Mouse (Mus musculus): Measurements from ENCODE around the gene Bcr. TPM values are rescaled to one million over a fixed set of nuclear protein-coding genes. Genes with fewer than 3 reads are reported as not detected.
A peak's percentile ranks its signal among the peaks of the same experiment; 100 is the strongest.

The Bcr gene
- polyA plus RNA-seq, 1 experiment from 2014 or later, result 9.1 TPM

- Histone ChIP-seq H3K27ac (replicated peaks) (peak overlapping the region; percentile 40), H3K9me3 (no peaks in the 10 kb centered on the region), H3K36me3 (replicated peaks) (peaks cover 10% of the 10 kb centered on the region), H3K4me1 (peaks cover 75% of the 10 kb centered on the region), H3K27me3 (replicated peaks; ENCODE audit: low read depth, poor library complexity, severe bottlenecking) (peaks cover 21% of the 10 kb centered on the region), H3K4me3 (peak overlapping the region; percentile 88)
- WGBS, result under 1% methylated on average over 11 of the region's 11 CpGs
- peak; percentile 72 for DNase-seq (ENCODE audit: low spot score)
Observed at GRCm38 (mm10) chr10:75059396-75059795, 996 bp upstream of the Bcr start.

GRCm38 (mm10) chr10:75060843-75061235 is 447 bp downstream of the Bcr start:
- H3K9me3 ChIP-seq, result no peaks in the 10 kb centered on the region
- H3K4me1 ChIP-seq, result peaks cover 80% of the 10 kb centered on the region
- peaks cover 25% of the 10 kb centered on the region for H3K36me3 ChIP-seq (replicated peaks)
- peak; percentile 64 for DNase-seq (ENCODE audit: low spot score)
- WGBS, result under 1% methylated on average over 47 of the region's 48 CpGs
- H3K27ac ChIP-seq (replicated peaks), result peak overlapping the region; percentile 90
- H3K4me3 ChIP-seq, result peak overlapping the region; percentile 88
- H3K27me3 ChIP-seq (replicated peaks; ENCODE audit: low read depth, poor library complexity, severe bottlenecking), result peaks cover 21% of the 10 kb centered on the region

- Histone ChIP-seq H3K4me3 (peak overlapping the region; percentile 88), H3K4me1 (peaks cover 76% of the 10 kb centered on the region), H3K27ac (replicated peaks) (peak overlapping the region; percentile 90), H3K27me3 (replicated peaks; ENCODE audit: low read depth, poor library complexity, severe bottlenecking) (peaks cover 21% of the 10 kb centered on the region), H3K36me3 (replicated peaks) (peaks cover 31% of the 10 kb centered on the region), H3K9me3 (no peaks in the 10 kb centered on the region)
- 2% methylated on average over 71 of the region's 71 CpGs for WGBS
- DNase-seq (ENCODE audit: low spot score), result peak; percentile 51
Observed at GRCm38 (mm10) chr10:75061341-75062188, 1.2 kb downstream of the Bcr start.

- no peak for DNase-seq (ENCODE audit: low spot score)
- WGBS, result 20% methylated on average over 6 of the region's 6 CpGs
- H3K36me3 ChIP-seq (replicated peaks), result peaks cover 34% of the 10 kb centered on the region
- no peaks in the 10 kb centered on the region for H3K9me3 ChIP-seq
- H3K4me1 ChIP-seq, result peaks cover 76% of the 10 kb centered on the region
- peak overlapping the region; percentile 88 for H3K4me3 ChIP-seq
- peaks cover 20% of the 10 kb centered on the region for H3K27me3 ChIP-seq (replicated peaks; ENCODE audit: low read depth, poor library complexity, severe bottlenecking)
- no peak overlapping the region for H3K27ac ChIP-seq (replicated peaks)
Observed at GRCm38 (mm10) chr10:75062189-75062561, 1.8 kb downstream of the Bcr start.

- Histone ChIP-seq H3K27ac (replicated peaks) (no peak overlapping the region), H3K9me3 (no peaks in the 10 kb centered on the region), H3K36me3 (replicated peaks) (peaks cover 38% of the 10 kb centered on the region), H3K27me3 (replicated peaks; ENCODE audit: low read depth, poor library complexity, severe bottlenecking) (peaks cover 16% of the 10 kb centered on the region), H3K4me3 (peak overlapping the region; percentile 88), H3K4me1 (peaks cover 80% of the 10 kb centered on the region)
- 44% methylated on average over 6 of the region's 6 CpGs for WGBS
- peak; percentile 33 for DNase-seq (ENCODE audit: low spot score)
Observed at GRCm38 (mm10) chr10:75062621-75063020, 2.2 kb downstream of the Bcr start.

DNA sequence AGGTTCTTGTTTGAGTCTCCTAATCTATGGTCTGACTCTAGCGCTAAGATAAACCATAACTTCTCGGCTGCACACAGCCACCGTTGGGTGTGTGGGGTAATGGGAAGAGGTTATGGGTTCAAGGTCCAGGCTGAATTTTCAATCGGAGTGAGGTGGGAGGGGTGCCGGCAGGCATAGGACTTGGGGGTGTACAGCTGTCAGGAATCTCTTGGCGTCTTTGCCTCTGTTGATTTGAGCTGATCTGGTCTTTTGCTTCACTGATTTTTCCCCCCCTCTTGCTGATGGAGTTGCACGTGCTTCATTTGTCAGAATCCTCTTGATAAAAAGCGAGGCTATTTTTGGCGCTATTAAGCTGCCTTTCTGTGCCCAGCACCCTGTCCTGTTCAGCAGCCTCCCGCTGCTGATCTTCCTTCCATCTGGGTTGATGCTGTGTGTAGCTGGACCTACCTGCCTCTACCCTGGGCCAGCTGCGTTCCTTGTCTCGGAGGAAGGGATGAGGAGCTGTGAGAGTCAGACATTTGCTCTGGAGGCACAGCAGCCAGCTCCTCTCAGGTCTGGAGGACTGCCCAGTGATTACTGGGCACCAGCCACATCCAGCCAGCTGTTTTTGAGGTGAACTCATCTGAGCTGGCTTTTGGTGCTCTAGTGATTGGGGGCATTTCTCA is 3.0 kb downstream of the Bcr start:
- no peaks in the 10 kb centered on the region for H3K9me3 ChIP-seq

DNA sequence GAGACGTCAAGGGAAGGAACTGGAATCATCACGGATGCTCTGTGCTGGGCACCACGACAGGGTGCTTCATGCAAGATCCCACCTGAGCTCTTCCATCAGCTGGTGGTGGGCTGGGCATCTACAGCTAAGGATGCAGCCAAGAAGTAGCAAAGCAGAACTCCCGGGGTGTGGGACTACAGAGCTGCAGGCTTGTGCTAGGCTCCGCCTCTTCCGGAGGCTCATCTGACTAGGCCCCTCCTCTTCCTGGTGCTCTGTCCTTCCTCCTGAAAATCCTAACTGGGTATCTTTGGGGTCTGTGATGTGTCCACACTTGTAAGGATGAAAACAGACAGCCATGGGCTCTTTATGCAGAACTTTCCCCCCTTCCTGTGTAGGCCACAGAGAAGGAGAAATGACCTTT is 5.3 kb downstream of the Bcr start:
- H3K4me3 ChIP-seq, result no peak overlapping the region
- no peak for DNase-seq (ENCODE audit: low spot score)
- peaks cover 75% of the 10 kb centered on the region for H3K4me1 ChIP-seq
- 84% methylated on average over 6 of the region's 6 CpGs for WGBS
- H3K36me3 ChIP-seq (replicated peaks), result peaks cover 38% of the 10 kb centered on the region
- no peak overlapping the region for H3K27ac ChIP-seq (replicated peaks)
- H3K27me3 ChIP-seq (replicated peaks; ENCODE audit: low read depth, poor library complexity, severe bottlenecking), result peaks cover 14% of the 10 kb centered on the region
- no peaks in the 10 kb centered on the region for H3K9me3 ChIP-seq

More for the DNA sequence above, 3.0 kb downstream of the Bcr start:
- Histone ChIP-seq H3K36me3 (replicated peaks) (peaks cover 38% of the 10 kb centered on the region), H3K27me3 (replicated peaks; ENCODE audit: low read depth, poor library complexity, severe bottlenecking) (peaks cover 14% of the 10 kb centered on the region), H3K4me1 (peaks cover 83% of the 10 kb centered on the region), H3K27ac (replicated peaks) (no peak overlapping the region), H3K4me3 (peak overlapping the region; percentile 88)
- DNase-seq (ENCODE audit: low spot score), result no peak
- WGBS, result 83% methylated on average over 12 of the region's 12 CpGs

DNA sequence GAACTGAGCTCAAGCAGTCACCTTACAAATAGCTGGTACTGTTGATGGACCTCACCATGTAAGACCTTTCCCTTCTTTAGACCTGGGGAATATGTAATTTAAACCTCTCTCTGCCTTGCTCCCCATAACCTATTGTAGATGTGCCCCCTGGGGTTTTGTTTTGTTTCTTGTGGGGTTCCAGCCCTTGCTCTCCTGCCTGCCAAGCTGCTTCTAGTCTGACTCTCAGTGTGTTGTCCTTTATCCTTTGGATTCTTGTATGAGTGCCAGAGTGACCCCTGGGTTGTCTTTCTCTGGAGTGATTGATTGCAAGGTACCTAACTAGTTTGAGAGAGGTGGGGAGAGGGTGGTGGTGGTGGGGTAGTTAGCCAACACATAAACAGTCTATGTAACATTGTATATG is 7.1 kb downstream of the Bcr start:
- Histone ChIP-seq H3K27me3 (replicated peaks; ENCODE audit: low read depth, poor library complexity, severe bottlenecking) (peaks cover 2% of the 10 kb centered on the region; the same call in 1 of the 2 replicates), H3K9me3 (no peaks in the 10 kb centered on the region), H3K36me3 (replicated peaks) (peaks cover 51% of the 10 kb centered on the region), H3K4me3 (no peak overlapping the region), H3K27ac (replicated peaks) (no peak overlapping the region), H3K4me1 (peaks cover 59% of the 10 kb centered on the region)
- DNase-seq (ENCODE audit: low spot score), result no peak

DNA sequence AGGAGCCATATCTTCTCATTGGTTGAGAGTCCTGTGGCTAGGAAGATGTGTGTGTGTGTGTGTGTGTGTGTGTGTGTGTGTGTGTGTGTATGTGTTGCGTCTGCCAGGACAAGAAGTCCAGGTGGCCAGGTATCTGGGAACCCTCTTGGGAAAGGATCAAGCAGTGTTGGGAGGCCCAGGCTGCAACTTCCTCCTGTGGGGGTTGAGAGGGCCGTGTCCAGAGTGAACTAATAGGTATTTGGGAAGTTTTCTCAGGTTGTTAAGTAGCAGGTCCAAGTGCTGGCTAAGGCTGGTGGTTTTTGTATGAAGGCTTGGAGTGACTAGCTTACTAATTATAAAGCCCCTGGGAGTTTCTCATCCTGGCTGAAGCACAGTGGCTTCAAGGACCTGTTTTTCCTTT is 7.7 kb downstream of the Bcr start:
- Histone ChIP-seq H3K27ac (replicated peaks) (no peak overlapping the region), H3K4me3 (no peak overlapping the region), H3K9me3 (no peaks in the 10 kb centered on the region), H3K36me3 (replicated peaks) (peaks cover 57% of the 10 kb centered on the region), H3K4me1 (peaks cover 52% of the 10 kb centered on the region), H3K27me3 (replicated peaks; ENCODE audit: low read depth, poor library complexity, severe bottlenecking) (no peaks in the 10 kb centered on the region)
- no peak for DNase-seq (ENCODE audit: low spot score)
- 56% methylated on average over 2 of the region's 2 CpGs for WGBS

- no peak for DNase-seq (ENCODE audit: low spot score)
- Histone ChIP-seq H3K4me3 (no peak overlapping the region), H3K36me3 (replicated peaks) (peaks cover 60% of the 10 kb centered on the region), H3K9me3 (no peaks in the 10 kb centered on the region), H3K27ac (replicated peaks) (no peak overlapping the region), H3K27me3 (replicated peaks; ENCODE audit: low read depth, poor library complexity, severe bottlenecking) (no peaks in the 10 kb centered on the region), H3K4me1 (peaks cover 45% of the 10 kb centered on the region)
- 66% methylated on average over 12 of the region's 12 CpGs for WGBS
Observed at GRCm38 (mm10) chr10:75068624-75069328, 8.4 kb downstream of the Bcr start.

GRCm38 (mm10) chr10:75070281-75070976 is 10.0 kb downstream of the Bcr start:
- 83% methylated on average over 11 of the region's 11 CpGs for WGBS
- Histone ChIP-seq H3K4me3 (no peak overlapping the region), H3K36me3 (replicated peaks) (peaks cover 59% of the 10 kb centered on the region), H3K27ac (replicated peaks) (no peak overlapping the region), H3K4me1 (peaks cover 32% of the 10 kb centered on the region), H3K27me3 (replicated peaks; ENCODE audit: low read depth, poor library complexity, severe bottlenecking) (no peaks in the 10 kb centered on the region), H3K9me3 (no peaks in the 10 kb centered on the region)
- DNase-seq (ENCODE audit: low spot score), result no peak

- 79% methylated on average over 5 of the region's 5 CpGs for WGBS
- Histone ChIP-seq H3K36me3 (replicated peaks) (peaks cover 59% of the 10 kb centered on the region), H3K27me3 (replicated peaks; ENCODE audit: low read depth, poor library complexity, severe bottlenecking) (no peaks in the 10 kb centered on the region), H3K4me1 (peaks cover 28% of the 10 kb centered on the region), H3K9me3 (no peaks in the 10 kb centered on the region), H3K4me3 (no peak overlapping the region), H3K27ac (replicated peaks) (no peak overlapping the region)
- no peak for DNase-seq (ENCODE audit: low spot score)
Observed at GRCm38 (mm10) chr10:75075665-75076064, 15.3 kb downstream of the Bcr start.
